In the genomic region with DNA sequence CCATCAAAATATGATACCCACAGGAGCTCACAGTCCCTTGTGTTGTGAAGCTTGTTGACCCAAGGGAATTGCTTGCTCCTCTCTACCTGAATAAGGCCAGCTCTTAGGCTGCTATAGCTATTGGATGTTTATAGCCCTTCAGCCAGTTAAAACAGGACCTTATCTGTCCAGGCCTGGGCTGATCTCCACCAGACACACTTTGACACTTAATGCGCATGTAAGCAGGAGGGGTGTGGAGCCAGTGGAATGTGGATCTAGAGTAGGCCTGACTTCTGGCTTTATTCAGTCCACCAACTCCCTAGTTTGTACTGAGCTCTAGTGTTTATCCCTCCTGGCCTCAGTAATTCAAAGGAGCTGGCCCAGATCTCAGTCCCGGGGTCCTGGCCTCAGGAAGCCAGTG, we compare ENCODE assay signal across 15 mouse cellular contexts. TPM values are rescaled to one million over a fixed set of nuclear protein-coding genes. Genes with fewer than 3 reads are reported as not detected.
DNase-seq lines count a peak whose midpoint lies in the region; ATAC-seq lines count a peak whose summit lies in the region.
"Had no signal": no experiment of that assay in that cellular context is flagged by ENCODE, and none has a peak within 500 bp of the region (broad histone marks: within the 10 kb centered on the region; RNA-seq: fewer than 3 reads in every experiment).

No protein-coding gene starts in this region.

- H3K27ac ChIP-seq in intestine, embryonic 15.5 days = peak overlapping the region; percentile 66
- H3K27ac ChIP-seq in liver, embryonic 16.5 days (ENCODE audit: low read length) = no peak overlapping the region
- H3K27ac ChIP-seq in forebrain, embryonic 15.5 days (replicated peaks) = no peak overlapping the region
- H3K27ac ChIP-seq in forebrain, embryonic 14.5 days (ENCODE audit: low read depth, low read length) = no peak overlapping the region
- H3K27ac ChIP-seq: hindbrain, embryonic 13.5 days; limb, embryonic 15.5 days had no signal

- H3K4me2 ChIP-seq in intestine, embryonic 15.5 days (replicated peaks) = no peak overlapping the region
- no peak overlapping the region for H3K4me2 ChIP-seq in liver, embryonic 16.5 days (ENCODE audit: low read depth, low read length)
- no peak overlapping the region for H3K4me2 ChIP-seq in forebrain, embryonic 15.5 days (replicated peaks)
- no peak overlapping the region for H3K4me2 ChIP-seq in forebrain, embryonic 14.5 days (ENCODE audit: low read length)
- H3K4me2 ChIP-seq: hindbrain, embryonic 13.5 days; limb, embryonic 15.5 days had no signal

- no peaks in the 10 kb centered on the region for H3K9me3 ChIP-seq in intestine, embryonic 15.5 days
- H3K9me3 ChIP-seq in liver, embryonic 16.5 days (replicated peaks; ENCODE audit: control insufficient read depth, low read length) = no peaks in the 10 kb centered on the region
- H3K9me3 ChIP-seq in forebrain, embryonic 15.5 days = no peaks in the 10 kb centered on the region
- no peaks in the 10 kb centered on the region for H3K9me3 ChIP-seq in forebrain, embryonic 14.5 days (replicated peaks; ENCODE audit: control insufficient read depth, low read length)
- H3K9me3 ChIP-seq: hindbrain, embryonic 13.5 days; limb, embryonic 15.5 days had no signal

- peak; percentile 46 to 63 for DNase-seq in heart, adult 18-20 months
- DNase-seq in heart, postnatal 36 days = no peak
- no peak for DNase-seq in layer of hippocampus, postnatal 10 days (ENCODE audit: low spot score in 2 of 2)
- no peak for DNase-seq in forebrain, embryonic 14.5 days (ENCODE audit: low spot score)
- DNase-seq: adrenal gland, adult 8-10 months; cerebellum, adult 11-12 months; midbrain, embryonic 14.5 days; right cerebral cortex, postnatal 4 days; thymus, postnatal 25 days had no signal

- no peak overlapping the region for H3K4me3 ChIP-seq in intestine, embryonic 15.5 days (replicated peaks)
- no peak overlapping the region for H3K4me3 ChIP-seq in liver, embryonic 16.5 days (ENCODE audit: low read depth, low read length)
- no peak overlapping the region for H3K4me3 ChIP-seq in forebrain, embryonic 15.5 days
- H3K4me3 ChIP-seq in forebrain, embryonic 14.5 days (ENCODE audit: low read depth, low read length) = no peak overlapping the region
- H3K4me3 ChIP-seq: hindbrain, embryonic 13.5 days; limb, embryonic 15.5 days had no signal

- H3K27me3 ChIP-seq in intestine, embryonic 15.5 days (replicated peaks) = no peaks in the 10 kb centered on the region
- H3K27me3 ChIP-seq in liver, embryonic 16.5 days (ENCODE audit: control insufficient read depth, insufficient read depth, low read depth, low read length) = no peaks in the 10 kb centered on the region
- no peaks in the 10 kb centered on the region for H3K27me3 ChIP-seq in forebrain, embryonic 15.5 days
- H3K27me3 ChIP-seq in forebrain, embryonic 14.5 days (replicated peaks; ENCODE audit: control insufficient read depth, insufficient read depth, low read length) = no peaks in the 10 kb centered on the region
- H3K27me3 ChIP-seq: hindbrain, embryonic 13.5 days; limb, embryonic 15.5 days had no signal

- intact Hi-C loops in heart, postnatal 36 days (cut with DNase I) = no loop called here

- H3K4me1 ChIP-seq in intestine, embryonic 15.5 days (replicated peaks) = peaks cover 54% of the 10 kb centered on the region
- H3K4me1 ChIP-seq in liver, embryonic 16.5 days (ENCODE audit: control insufficient read depth, low read depth, low read length) = peaks cover 44% of the 10 kb centered on the region
- H3K4me1 ChIP-seq in forebrain, embryonic 15.5 days = peaks cover 4% of the 10 kb centered on the region; the same call in 1 of the 2 replicates
- no peaks in the 10 kb centered on the region for H3K4me1 ChIP-seq in forebrain, embryonic 14.5 days (ENCODE audit: control insufficient read depth, insufficient read depth, low read length)

- WGBS in intestine, embryonic 15.5 days = 20% methylated on average over 2 of the region's 2 CpGs
- WGBS in liver, embryonic 16.5 days (ENCODE audit: insufficient replicate concordance) = 35% methylated on average over 2 of the region's 2 CpGs
- 91% methylated on average over 2 of the region's 2 CpGs for WGBS in forebrain, embryonic 15.5 days
- 89% methylated on average over 2 of the region's 2 CpGs for WGBS in forebrain, embryonic 14.5 days

- peak; percentile 43; the same call in 1 of the 2 replicates for ATAC-seq in erythroid progenitor cell, adult 5-6 weeks (replicated peaks; ENCODE audit: low FRiP score, poor library complexity, severe bottlenecking)
- peak; percentile 73 for ATAC-seq in intestine, embryonic 15.5 days
- ATAC-seq in liver, embryonic 16.5 days (ENCODE audit: low read depth) = peak; percentile 12; the same call in 1 of the 2 replicates
- ATAC-seq in forebrain, embryonic 15.5 days (replicated peaks) = no peak
- ATAC-seq in forebrain, embryonic 14.5 days = no peak

- no peaks in the 10 kb centered on the region for H3K36me3 ChIP-seq in intestine, embryonic 15.5 days
- no peaks in the 10 kb centered on the region for H3K36me3 ChIP-seq in liver, embryonic 16.5 days (ENCODE audit: control insufficient read depth, insufficient read depth)
- H3K36me3 ChIP-seq in forebrain, embryonic 15.5 days = no peaks in the 10 kb centered on the region
- no peaks in the 10 kb centered on the region for H3K36me3 ChIP-seq in forebrain, embryonic 14.5 days (ENCODE audit: control insufficient read depth, insufficient read depth, low read length)
- H3K36me3 ChIP-seq: hindbrain, embryonic 13.5 days had no signal

- H3K9ac ChIP-seq in intestine, embryonic 15.5 days = no peak overlapping the region
- H3K9ac ChIP-seq in liver, embryonic 16.5 days (ENCODE audit: low read depth, low read length) = no peak overlapping the region
- no peak overlapping the region for H3K9ac ChIP-seq in forebrain, embryonic 15.5 days (replicated peaks)
- H3K9ac ChIP-seq in forebrain, embryonic 14.5 days (ENCODE audit: low read length) = no peak overlapping the region
- H3K9ac ChIP-seq: hindbrain, embryonic 13.5 days; limb, embryonic 15.5 days had no signal

RNA-seq across cellular contexts. Expression of gene Spred2, which starts 42.1 kb away (rescaled TPM):
- total RNA-seq in heart, adult 18-20 months (2021) = 10 to 100 TPM; 18.0 to 20.7 TPM
- 10 to 100 TPM; 23.4 to 28.4 TPM for total RNA-seq in heart, postnatal 36 days (2021)
- 4.0 and 10.5 TPM in 2 replicates for total RNA-seq in erythroid progenitor cell, adult 5-6 weeks (2015; ENCODE audit: low replicate concordance)
- 1.0 and 1.6 TPM in 2 replicates for total RNA-seq in erythroid progenitor cell, adult 5-6 weeks (2017; ENCODE audit: low replicate concordance)
- 6.8 and 7.1 TPM in 2 replicates for polyA plus RNA-seq in intestine, embryonic 15.5 days (2015; fragmentation: Nextera tagmentation; extraction: Ambion mirVana)
- polyA plus RNA-seq in liver, embryonic 16.5 days (2015; fragmentation: Nextera tagmentation; extraction: Ambion mirVana) = 0.98 and 1.3 TPM in 2 replicates
- total RNA-seq in layer of hippocampus, postnatal 10 days (2021) = 10 to 100 TPM; 79.2 to 82.6 TPM
- 8.1 and 9.3 TPM in 2 replicates for polyA plus RNA-seq in forebrain, embryonic 15.5 days (2015; fragmentation: Nextera tagmentation; extraction: Ambion mirVana)
- 5.4 and 6.5 TPM in 2 replicates for polyA plus RNA-seq in forebrain, embryonic 14.5 days (2014; fragmentation: Nextera tagmentation; extraction: Ambion mirVana)

Comparison
In these comparisons a context has a peak if more than half of its experiments do, and no peak if none do; other contexts are left out.
1. DNase-seq: peak in heart, adult 18-20 months (2 of 2); none in heart, postnatal 36 days (0 of 2), layer of hippocampus, postnatal 10 days (0 of 2) and forebrain, embryonic 14.5 days (single experiment).
2. ATAC-seq: peak in erythroid progenitor cell, adult 5-6 weeks (single experiment), intestine, embryonic 15.5 days (single experiment) and liver, embryonic 16.5 days (single experiment); none in forebrain, embryonic 15.5 days (single experiment) and forebrain, embryonic 14.5 days (single experiment).